Mouse (Mus musculus) cerebellum, adult 9-10 months (tissue): ENCODE data around the gene Dguok.

ENCODE experiments used
- DNase-seq: peaks from one replicate; pipeline ENCODE4 v3.0.0; 2022

Gene Dguok

DNA sequence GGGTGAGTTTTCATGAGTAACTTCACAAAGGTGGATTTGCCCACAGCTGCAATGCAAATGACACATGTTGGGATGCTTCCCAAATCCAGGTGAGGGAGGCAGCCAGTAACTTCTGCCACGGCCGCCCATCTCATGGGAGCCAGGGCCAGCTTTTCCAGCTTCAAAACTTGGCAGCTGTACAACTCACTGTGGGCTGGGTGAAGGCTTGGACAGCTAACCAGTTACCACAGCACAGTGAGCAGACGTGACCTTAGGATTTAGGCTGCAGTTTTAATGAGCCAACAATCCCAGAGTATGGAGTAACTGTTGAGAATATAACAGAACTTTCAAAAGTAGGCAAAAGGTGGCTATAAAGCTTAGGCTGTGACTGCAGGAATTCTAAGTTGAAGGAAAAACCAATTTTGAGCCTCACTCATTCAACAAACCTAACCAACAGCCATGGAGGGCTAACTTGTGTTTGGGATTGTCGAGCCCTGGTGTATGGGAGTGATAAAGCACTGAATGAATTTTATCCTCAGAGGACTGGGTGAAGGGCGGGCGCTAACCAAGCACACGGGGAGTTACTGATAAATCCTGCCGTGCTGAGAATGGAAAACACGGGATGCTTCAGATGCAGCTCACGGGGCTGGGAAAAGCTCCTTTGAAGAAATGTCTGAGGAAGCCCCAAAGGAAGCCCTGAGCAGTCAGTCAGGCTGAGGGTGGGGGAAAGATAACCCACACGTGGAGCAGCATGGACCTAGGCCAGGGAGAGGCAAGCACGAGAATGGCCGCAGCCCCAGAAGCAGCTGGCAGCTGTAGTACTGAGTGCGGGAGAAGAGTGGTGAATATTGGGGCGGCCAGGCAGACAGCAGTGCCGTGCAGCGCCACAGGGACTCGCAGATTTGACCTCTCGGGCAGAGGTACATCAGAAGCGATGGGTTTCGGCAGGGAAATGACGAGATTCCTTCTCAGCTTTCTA, 9.7 kb downstream of the Dguok start:
- DNase-seq, result no peak

DNA sequence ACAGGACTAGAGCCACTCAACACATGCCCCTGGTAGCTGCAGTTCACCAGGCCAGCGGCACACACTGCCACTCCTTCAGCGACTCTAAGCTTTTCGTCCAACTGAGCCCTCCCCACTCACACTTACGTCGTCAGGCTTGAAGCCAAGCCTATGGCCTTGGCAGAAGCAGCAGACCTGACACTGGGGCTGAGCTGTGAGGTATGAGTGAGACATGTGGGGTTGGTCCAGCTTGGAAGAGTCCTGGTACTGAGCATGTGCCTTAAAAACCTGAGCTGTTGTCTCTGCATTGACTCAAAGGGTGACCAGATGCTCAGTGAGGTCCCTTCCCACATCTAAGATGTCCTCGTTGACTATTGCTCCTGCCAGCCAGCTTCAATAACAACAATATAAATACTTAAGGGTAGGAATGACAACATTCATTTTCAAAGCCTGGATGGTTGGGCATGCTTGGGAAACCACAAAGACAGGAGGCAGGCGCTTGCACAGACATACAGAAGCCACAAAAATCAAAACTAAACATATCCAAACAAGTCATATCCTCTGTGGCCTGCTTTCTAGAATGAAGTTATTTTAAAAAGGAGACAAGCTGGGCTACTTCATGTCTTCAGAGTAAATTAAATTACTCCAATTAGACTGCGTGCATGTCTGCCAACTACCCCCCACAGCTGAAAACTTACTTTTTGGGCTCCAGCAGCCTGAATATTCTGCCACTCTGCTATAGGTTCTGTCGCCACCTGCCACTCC, 10.6 kb downstream of the Dguok start:
- DNase-seq, result peak; percentile 69

DNA sequence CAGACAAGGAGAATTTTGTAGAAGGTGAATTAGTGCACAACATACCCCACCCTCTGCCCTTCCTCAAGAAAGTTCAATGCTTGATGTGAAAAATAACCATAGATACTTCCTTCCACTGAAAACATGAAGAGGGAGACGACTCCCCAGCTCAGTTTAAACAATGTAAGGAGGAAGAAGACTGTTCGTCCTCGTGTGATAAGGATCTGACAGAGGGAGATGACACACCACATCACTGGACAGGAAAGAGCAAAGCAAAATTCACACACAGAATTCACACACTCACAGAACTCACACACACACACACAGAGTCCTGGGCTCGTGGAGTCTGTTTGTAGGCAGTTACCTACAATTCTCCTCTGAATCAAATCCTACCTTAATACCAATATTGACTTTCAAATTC, 16.1 kb downstream of the Dguok start:
- DNase-seq, result no peak

DNA sequence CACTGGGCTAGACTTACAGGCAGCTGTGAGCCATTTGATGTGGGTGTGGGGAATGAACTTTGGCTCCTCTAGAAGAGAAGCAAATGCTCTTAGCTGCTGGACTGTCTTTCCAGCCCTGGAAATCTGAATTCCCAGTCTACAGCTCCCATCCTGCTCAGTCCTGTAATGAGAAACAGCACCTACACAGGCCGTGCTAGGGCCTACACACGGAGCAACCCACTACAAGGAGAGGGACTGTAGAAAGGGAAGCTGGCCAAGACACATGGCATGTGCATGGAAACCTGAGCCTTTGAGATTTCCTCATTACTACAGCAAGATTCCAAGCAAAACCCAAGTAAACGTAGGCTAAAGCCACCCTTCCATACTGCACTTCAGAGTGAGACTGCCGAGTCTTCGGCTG, 18.6 kb downstream of the Dguok start:
- DNase-seq, result no peak

DNA sequence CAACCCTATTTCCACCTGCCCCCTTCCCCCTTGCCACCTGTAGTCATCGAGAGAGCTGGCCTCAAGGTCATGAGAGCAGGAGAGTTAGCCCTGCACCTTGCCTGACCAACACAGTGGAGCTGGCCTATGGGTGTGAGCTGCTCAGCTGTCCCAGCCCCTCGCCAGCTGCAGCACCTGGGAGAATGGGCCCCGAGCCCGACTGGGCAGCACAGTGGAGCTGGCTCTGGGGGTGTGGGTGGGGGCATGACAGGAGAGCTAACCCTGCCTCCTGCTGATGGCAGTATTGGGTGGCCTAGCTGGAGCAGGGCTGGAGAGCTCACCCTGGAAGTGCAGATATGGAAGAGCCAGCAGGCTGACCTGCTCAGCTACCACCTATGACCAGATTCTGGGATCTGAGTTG, 19.5 kb downstream of the Dguok start:
- no peak for DNase-seq

DNA sequence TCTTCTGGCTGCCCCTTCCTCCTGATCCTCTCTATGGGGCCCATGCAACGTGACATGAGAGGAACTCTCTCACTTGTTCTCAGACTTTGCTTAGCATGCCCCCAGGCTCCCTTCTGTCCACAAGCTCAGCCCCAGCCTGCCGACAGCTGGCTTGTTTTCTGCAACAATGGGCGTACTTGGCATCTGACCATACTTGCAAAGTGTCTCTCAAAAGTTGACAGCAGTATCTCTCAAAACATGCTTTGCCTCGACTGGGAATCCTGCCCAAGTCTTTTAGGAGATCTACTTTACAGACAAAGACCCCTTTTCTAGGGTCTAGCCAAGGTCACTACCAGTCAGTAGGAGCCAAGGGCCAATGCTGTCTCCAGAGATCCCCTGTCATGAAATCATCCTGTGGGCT, 20.9 kb downstream of the Dguok start:
- no peak for DNase-seq

DNA sequence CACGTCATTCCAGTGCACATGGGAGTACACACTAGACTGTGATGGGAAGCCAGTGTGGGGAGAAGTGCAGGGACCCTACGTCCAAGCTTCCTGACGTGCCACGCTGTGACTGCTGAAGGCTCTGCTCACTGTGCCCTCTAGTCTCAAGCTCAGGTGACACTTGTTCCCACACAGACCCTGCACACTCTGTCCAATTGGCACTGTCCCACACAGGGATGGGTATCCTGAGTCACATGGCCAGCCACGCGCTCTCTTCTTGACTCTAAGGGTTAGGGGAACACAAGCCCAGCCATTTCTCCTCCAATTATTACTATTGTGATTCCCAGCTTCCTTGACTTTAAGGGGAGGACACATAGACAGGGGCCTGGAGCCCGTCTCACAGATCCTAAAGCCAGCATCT, 23.0 kb downstream of the Dguok start:
- no peak for DNase-seq

DNA sequence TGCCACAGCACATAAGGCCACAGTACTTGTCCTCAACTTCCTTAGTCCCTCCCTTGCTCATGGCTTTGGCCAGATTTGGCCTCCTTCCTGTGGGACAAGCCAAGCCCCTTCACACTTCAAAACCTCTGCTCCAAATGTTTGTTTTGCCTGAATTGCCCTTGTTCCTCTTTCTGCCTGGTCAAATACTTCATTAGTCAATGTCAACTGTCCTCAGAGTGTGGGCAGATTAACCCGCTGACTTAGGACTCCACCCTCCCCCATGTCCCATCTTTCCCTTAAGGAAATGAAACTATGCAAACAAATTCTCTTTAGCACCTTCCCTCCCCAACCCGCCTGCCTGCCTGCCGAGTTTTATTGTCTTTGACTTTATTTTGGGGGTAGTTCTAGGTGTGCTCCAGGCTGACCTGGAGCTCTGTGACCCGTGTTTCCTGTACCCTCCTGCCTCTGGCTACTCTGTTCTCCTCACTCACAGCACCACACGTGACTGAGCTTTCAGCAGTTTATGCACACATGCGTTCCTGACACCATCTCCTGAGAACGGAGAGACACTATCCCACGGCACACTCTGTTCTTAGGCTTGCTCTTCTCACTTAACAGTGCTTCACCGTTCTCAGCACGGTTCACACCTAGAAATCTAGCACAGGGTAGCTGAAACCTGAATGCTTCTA, 24.2 kb downstream of the Dguok start:
- DNase-seq, result no peak

DNA sequence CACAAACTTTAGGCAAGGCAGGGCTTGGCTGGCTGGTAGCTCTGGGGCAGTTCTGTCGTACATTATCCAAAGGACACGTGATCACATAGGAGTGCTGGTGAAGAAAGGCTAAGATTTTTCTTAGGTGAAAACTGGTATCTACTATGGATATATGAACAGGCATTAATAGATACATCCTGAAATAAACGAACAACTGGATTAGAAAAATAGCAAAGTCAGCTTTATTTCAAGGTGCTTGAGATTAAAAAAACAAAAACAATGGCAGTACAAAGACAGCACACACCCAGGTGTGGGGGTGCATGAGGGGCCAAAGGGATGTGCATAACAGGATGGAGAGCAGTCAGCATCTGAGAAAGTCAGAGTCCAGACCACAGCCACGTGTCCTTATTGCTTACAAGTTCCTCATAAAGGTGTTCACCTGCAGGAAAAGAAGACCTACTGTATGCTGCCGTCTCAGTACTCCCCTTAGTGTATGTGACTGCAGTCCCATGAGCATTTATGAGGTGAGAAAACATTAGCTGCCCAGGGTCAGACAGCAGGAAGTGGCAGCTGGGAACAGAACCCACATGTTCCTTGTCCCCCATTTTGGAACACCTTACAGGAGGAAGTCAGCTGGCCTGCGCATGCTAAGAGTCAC, 26.6 kb downstream of the Dguok start:
- no peak for DNase-seq

DNA sequence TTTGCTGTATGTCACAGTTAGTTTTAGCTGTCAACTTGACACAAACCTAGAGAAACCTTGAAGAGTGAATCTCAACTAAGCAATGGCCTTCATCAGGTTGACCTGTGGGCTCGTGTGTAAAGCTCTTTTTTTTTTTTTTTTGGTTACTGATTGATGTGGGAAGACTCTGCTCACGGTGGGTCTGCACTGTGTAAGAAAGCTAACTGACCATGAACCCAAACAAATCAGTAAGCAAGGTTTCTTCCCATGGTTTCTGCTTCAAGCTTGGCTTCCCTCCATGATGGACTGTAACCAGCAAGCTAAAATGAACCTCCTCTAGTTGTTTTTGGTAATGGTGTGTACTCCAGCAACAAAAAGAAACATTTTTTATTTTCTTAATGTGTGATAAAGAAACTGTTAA, 27.6 kb downstream of the Dguok start:
- no peak for DNase-seq

DNA sequence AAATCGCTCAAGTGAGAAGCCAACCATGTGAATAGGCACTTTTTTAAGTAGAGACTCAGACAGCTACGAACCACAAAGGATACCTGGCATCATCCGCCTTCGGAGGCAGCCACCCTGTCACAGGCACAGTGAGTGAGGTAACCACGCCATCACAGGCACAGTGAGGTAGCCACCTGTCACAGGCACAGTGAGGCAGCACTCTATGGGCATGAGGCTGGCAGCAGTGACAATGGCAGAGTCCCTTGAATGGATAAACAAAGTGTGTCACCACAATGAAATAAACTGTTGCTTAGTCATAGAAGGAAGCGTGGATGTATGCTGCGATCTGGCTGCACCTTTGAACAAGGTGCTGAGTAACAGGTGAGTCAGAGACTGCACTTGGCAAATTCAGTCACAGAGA, 28.1 kb downstream of the Dguok start:
- DNase-seq, result no peak

DNA sequence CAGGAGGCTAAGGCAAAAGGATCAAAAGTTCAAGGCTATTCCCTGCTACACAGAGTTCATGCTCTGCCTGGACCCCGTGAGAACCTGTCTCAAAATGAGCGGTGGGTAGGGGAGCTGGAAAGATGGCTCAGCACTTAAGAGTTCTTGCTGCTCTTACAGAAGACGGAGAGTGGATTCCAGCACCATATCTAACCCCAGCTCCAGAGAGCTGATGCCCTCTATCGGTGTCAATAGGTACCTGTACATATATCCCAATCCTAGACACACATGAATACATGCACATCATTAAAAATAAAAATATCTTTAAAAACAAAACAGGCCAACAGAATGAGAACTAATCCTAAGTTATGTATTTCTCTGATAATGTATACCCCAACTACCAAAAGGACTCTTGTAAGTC, 28.6 kb downstream of the Dguok start:
- no peak for DNase-seq

DNA sequence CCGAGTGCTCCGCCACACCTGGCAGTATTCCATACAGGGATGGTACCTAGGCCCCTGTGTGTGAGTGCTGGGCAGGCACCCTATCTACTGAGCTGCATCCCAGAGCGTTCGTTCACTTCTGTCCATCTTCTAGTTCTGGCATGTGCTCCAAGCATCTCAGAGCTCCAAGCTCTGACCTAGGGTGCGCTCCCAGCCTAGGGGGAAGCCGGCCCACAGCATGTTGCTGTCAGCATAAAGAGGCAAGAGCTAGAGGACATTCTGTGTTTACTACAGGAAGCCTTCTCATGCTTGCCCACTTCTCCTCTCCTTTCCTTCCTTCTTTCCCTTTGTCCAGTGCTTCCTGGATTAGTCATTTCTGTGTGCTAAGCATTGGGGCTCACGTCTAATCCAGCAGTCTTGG, 31.3 kb downstream of the Dguok start:
- no peak for DNase-seq

DNA sequence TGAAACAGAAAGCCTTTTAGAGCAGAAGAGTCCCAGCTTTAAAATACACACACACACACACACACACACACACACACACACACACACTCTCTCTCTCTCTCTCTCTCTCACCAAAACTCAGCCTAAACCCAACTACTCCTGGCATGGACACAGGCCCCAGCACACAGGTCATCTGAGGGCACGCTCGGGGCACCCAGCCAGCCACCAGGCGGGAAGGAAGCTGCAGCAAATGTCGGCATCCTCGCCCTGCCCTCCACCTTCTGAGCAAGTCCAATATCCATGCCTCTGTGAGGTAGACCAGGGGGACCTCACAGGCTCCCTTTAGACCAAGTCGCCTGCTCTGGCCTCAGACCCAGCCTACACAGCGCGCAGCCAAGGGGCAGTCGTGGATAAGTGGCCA, 33.5 kb downstream of the Dguok start:
- peak; percentile 71 for DNase-seq

DNA sequence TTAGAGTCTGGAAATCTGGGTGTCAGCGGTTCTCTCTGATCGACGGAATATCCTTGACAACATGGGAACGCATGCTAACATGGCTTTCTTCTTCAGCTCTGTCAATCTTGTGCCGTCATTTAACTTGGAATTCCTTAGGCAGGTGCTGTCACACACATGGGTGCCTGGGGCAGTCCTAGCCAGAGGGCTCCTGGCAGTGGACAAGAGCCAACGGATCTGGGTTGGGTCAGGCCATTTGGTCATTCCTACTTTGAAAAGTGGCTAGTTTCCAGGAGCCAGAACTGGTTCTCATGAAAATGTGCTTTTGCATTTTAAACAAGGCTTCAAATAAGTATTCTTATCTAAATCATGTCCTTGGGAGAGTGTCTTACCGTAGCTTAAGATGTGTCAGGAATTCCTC, 35.0 kb downstream of the Dguok start:
- DNase-seq, result no peak

DNA sequence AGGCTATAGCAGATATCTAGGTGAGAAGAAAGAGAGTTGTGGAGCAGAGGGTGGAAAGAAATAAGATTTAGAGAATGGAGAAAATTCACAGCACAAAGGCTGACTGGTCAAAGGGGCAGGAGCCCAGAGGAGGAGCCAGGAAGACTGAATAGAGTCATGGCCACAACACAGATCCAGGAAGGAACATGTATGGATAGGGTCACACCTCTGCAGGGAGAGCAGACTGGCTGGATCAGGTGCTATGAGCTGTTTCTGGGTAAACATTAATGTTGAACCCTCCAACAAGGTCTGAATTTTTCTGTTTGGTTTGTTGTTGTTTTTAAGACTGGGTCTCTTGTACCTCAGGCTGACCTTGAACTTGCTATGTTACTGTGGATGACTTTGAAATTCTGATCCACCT, 42.8 kb downstream of the Dguok start:
- DNase-seq, result no peak

DNA sequence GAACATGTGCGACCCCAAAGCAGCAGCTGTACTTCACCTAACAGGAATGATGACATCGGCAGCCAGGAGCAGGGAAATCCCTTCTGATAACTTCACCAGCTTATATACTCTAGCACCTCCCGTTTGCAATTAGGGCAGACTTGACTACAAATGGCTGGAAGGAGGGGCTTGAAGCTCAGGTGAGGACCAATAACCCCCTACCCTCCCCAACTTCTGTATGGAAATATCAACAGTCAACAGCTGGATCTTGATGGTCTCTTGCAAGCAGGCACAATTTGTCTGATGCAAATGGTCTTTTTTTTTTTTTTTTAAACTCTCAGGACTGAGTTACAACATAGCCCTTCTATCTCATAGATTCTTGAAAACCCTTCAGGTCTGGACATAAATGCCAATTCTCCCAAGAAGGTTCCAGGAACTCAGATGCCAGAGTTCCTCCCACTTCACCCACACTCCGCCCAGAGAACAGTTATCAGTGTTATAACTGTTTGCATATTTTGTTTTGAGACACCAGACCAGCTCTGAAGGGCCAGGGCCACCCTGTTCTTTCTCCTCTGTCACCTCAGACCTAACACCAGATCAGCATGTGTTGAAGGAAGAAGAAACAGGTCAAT, 47.6 kb downstream of the Dguok start, which contains the start of gene Tet3:
Tet3 (minus strand) TSS at position 51 of the 611 bp plus-strand sequence.
- no peak for DNase-seq

DNA sequence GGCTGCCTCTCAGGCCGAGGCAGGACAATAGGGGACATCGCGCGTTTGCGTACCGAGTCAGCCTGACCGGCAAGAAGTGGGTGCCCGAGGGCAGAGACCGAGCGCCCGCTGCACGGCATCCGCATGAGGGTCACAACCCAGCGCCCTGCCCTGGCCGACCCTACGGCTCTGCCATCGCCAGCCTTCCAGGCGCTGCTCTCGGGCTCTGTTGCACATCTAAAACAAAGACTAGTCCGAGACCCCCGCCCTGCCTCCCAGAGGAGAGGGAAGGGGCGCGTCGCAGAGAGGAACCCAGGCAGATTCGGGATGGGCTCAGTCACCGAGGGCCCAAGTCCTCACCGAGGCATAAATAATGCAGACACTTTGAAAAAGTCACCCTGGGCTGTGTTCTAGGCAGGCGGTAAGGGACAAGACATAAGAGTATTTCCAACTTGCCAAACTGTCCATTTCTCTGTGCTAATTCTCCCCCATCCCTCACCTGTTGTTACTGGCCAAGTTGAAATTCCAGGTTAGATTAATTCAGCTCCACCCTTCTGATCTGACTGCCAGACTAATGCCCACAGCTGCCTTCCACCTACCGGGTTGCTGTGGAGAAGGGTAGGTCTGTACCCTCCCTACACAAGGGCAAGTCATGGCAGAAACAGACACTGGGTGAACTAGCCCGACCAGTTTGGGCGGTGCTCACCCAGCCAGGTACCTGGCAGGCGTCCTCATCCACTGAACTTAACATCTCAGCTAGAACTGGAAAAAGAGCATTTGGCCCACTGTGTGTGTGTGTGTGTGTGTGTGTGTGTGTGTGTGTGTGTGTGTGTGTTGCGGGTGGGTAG, 49.6 kb downstream of the Dguok start:
- no peak for DNase-seq

DNA sequence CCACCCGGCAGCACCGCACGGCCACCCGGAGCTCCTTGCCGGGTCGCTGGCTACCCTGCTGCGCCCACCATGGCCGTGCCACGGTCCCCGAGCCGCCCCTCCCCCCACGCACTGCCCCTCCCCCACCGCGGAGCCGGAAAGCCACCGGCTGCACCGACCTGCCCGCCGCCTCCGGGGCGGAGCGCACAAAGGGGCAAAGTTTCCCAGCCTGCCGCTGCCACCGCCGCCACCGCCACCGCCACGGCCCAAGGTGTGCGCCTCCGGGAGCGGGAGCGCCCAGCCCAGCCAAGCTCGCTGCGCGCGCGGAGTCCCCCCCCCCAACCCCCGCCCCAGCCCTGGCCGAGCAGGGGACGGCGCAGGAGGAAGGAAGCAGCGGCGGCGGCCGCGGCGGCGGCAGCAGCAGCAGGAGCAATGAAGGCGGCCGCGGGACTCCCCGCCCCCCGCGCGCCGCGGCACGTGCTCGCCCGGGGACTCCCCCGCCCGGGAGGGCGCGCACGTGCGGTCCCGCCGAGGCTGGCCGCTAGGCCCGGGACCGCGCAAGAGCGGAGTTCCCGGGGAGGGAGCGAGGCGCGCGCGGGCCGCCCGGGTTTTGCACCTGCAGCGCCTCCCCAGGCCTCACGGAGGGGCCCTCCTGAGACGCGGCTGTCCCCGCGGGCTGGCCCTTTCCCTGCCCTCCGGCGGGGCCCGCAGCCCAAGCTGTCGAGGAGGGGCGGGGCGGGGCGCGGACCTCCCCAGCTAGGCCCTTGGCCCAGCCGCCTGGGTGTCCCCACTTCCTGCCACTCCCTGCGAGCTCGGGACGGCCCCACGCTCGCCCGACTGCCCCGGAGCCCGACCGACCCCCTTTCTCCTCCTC, 50.4 kb downstream of the Dguok start:
- DNase-seq, result no peak

DNA sequence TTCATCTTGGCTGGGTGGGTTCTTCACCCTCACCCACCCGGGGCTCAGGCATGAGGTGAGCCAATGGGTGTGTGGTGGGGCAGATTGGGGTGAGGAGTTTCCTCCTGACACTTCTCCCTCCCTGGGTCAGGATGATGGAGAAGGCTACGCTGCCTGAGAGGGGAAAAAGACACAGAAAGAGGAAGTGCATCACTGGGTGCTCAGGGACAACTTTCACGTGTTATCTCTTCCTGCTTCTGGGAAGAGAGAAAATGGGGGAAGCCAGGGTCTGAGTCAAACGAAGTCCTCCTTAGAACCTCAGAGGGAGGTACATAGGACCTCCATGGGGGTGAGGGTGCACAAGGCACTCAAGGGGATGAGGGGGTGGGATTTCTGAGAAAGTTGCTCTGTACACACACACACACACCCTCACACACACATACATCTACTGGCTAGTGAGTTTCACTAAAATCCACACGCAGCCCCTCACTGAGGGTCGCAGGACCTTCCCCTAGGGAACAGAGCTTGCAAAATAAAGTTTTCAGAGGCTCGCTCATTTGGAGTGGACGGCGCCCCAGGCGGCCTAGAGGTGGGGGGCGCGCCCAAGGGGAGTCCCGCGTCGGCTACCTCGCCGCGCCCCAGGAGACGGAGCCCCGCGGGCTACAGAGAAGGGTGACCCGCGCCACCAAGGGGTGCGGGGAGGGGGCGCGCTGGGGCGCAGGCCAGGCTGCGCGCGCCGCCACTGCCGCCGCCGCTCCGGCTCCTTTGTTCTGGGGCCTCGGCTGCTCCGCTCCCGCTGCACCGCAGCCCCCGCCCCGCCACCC, 51.2 kb downstream of the Dguok start:
- DNase-seq, result peak; percentile 49
